Mouse (Mus musculus) myocyte (in vitro differentiated cells): ENCODE results near the gene Pan2. TPM values are rescaled to one million over a fixed set of nuclear protein-coding genes. Genes with fewer than 3 reads are reported as not detected.

Experiments
- H3K27me3 ChIP-seq: one replicate; pipeline ENCODE4 v1.6.1; 2011; ENCODE audit not compliant: control insufficient read depth, insufficient read depth, insufficient read length
- H3K36me3 ChIP-seq: one replicate; pipeline ENCODE4 v1.6.1; 2011; ENCODE audit not compliant: control insufficient read depth, insufficient read depth
- H3K4me2 ChIP-seq: one replicate; pipeline ENCODE4 v1.6.1; 2011; ENCODE audit warnings: low read depth, control low read depth
- H3K4me3 ChIP-seq: one replicate; pipeline ENCODE4 v1.5.1; 2011; ENCODE audit warnings: mild to moderate bottlenecking, control low read depth, moderate library complexity
- H3K79me2 ChIP-seq: one replicate; pipeline ENCODE4 v1.6.1; 2011; ENCODE audit not compliant: control insufficient read depth, insufficient read depth
- H3ac ChIP-seq: one replicate; pipeline ENCODE4 v1.6.1; 2011; ENCODE audit not compliant: control insufficient read depth, insufficient read length
- CEBPB ChIP-seq: IDR thresholded peaks from 2 replicates; pipeline ENCODE4 v1.6.1; 2011; ENCODE audit warnings: mild to moderate bottlenecking, moderate library complexity; ENCODE audit not compliant: poor library complexity, insufficient read depth, severe bottlenecking
- E2F4 ChIP-seq: IDR thresholded peaks from one replicate; pipeline ENCODE4 v1.6.1; 2011; ENCODE audit warnings: mild to moderate bottlenecking, control low read depth, moderate library complexity; ENCODE audit not compliant: insufficient read depth
- MAX ChIP-seq: IDR thresholded peaks from one replicate; pipeline ENCODE4 v1.6.1; 2011; ENCODE audit warnings: low read depth, mild to moderate bottlenecking, control low read depth
- MYOD1 ChIP-seq, 3 experiments: IDR thresholded peaks; one replicate each; pipeline ENCODE4 v1.6.1; 2011; ENCODE audit warnings: control low read depth in 2 of 3, low read depth in 2 of 3, mild to moderate bottlenecking in 2 of 3, moderate library complexity in 1 of 3; ENCODE audit not compliant: insufficient read length in 2 of 3, control insufficient read depth in 1 of 3
- MYOG ChIP-seq, 3 experiments: IDR thresholded peaks; one replicate each; pipeline ENCODE4 v1.6.1; 2011; ENCODE audit warnings: control low read depth in 2 of 3, low read depth in 2 of 3, mild to moderate bottlenecking in 2 of 3; ENCODE audit not compliant: insufficient read length in 2 of 3, control insufficient read depth in 1 of 3, insufficient read depth in 1 of 3
- POLR2A ChIP-seq: IDR thresholded peaks from one replicate; pipeline ENCODE4 v1.6.1; 2011; ENCODE audit warnings: low read depth, mild to moderate bottlenecking, control low read depth, moderate library complexity; ENCODE audit not compliant: insufficient read length
- POLR2AphosphoS2 ChIP-seq: IDR thresholded peaks from one replicate; pipeline ENCODE4 v1.6.1; 2011; ENCODE audit warnings: low read depth, control low read depth; ENCODE audit not compliant: insufficient read length
- REST ChIP-seq: IDR thresholded peaks from one replicate; pipeline ENCODE4 v1.6.1; 2011; ENCODE audit warnings: mild to moderate bottlenecking, control low read depth, moderate library complexity; ENCODE audit not compliant: insufficient read depth, insufficient read length
- SRF ChIP-seq: IDR thresholded peaks from one replicate; pipeline ENCODE4 v1.6.1; 2011; ENCODE audit warnings: low read depth; ENCODE audit not compliant: control insufficient read depth, insufficient read length
- TCF12 ChIP-seq: IDR thresholded peaks from one replicate; pipeline ENCODE4 v1.6.1; 2011; ENCODE audit warnings: mild to moderate bottlenecking, control low read depth; ENCODE audit not compliant: poor library complexity, insufficient read depth, severe bottlenecking
- TCF3 ChIP-seq: IDR thresholded peaks from one replicate; pipeline ENCODE4 v1.6.1; 2011; ENCODE audit warnings: low read depth, control low read depth; ENCODE audit not compliant: insufficient read length
- USF1 ChIP-seq: IDR thresholded peaks from one replicate; pipeline ENCODE4 v1.6.1; 2011; ENCODE audit warnings: low read depth, mild to moderate bottlenecking, control low read depth, moderate library complexity
- polyA plus RNA-seq: library from polyadenylated mRNA; unstranded; fragments of >200 nt; fragmentation: generic; extraction: Trizol; gene quantifications from one replicate; pipeline ENCODE4 v1.2.1, GENCODE M21; 2012; ENCODE audit warnings: missing spikeins

Gene Pan2
- polyA plus RNA-seq, 1 experiment: 6.2 TPM

GRCm38 (mm10) chr10:128358796-128359195 lies 55.7 kb downstream of the Pan2 start:
- Histone ChIP-seq H3K4me3 (no peak overlapping the region), H3K79me2 (no peaks in the 10 kb centered on the region), H3K4me2 (no peak overlapping the region), H3K36me3 (peaks cover 74% of the 10 kb centered on the region), H3K27me3 (no peaks in the 10 kb centered on the region), H3ac (no peak overlapping the region)
- TF ChIP-seq POLR2AphosphoS2: no peak
- no peak for TF ChIP-seq TCF12
- no peak for TF ChIP-seq MAX
- TF ChIP-seq USF1: no peak
- TF ChIP-seq SRF: no peak
- TF ChIP-seq REST: no peak
- no peak for TF ChIP-seq CEBPB
- TF ChIP-seq TCF3: no peak
- no peak for TF ChIP-seq MYOD1 (IDR thresholded peaks at IDR 0.05; ENCODE audit: control insufficient read depth in 1 of 3, insufficient read length in 2 of 3, low read depth in 2 of 3)
- TF ChIP-seq E2F4: no peak
- no peak for TF ChIP-seq MYOG (IDR thresholded peaks at IDR 0.05; ENCODE audit: control insufficient read depth in 1 of 3, insufficient read depth in 1 of 3, insufficient read length in 2 of 3, low read depth in 2 of 3)
- TF ChIP-seq POLR2A: no peak

GRCm38 (mm10) chr10:128359226-128359625 lies 56.1 kb downstream of the Pan2 start:
- H3K79me2 ChIP-seq: no peaks in the 10 kb centered on the region
- H3K27me3 ChIP-seq: no peaks in the 10 kb centered on the region
- H3K4me3 ChIP-seq: no peak overlapping the region
- TF ChIP-seq POLR2AphosphoS2 (no peak), TCF3 (no peak), TCF12 (no peak), MYOG (IDR thresholded peaks at IDR 0.05; ENCODE audit: control insufficient read depth in 1 of 3, insufficient read depth in 1 of 3, insufficient read length in 2 of 3, low read depth in 2 of 3) (no peak), CEBPB (no peak), MYOD1 (IDR thresholded peaks at IDR 0.05; ENCODE audit: control insufficient read depth in 1 of 3, insufficient read length in 2 of 3, low read depth in 2 of 3) (no peak), SRF (no peak), E2F4 (no peak), USF1 (no peak), MAX (no peak), POLR2A (no peak), REST (no peak)
- H3K4me2 ChIP-seq: no peak overlapping the region
- H3K36me3 ChIP-seq: peaks cover 74% of the 10 kb centered on the region
- H3ac ChIP-seq: no peak overlapping the region

GRCm38 (mm10) chr10:128361836-128362235 lies 58.7 kb downstream of the Pan2 start:
- H3K4me3 ChIP-seq: no peak overlapping the region
- TF ChIP-seq MAX: no peak
- TF ChIP-seq REST: no peak
- TF ChIP-seq MYOG (IDR thresholded peaks at IDR 0.05; ENCODE audit: control insufficient read depth in 1 of 3, insufficient read depth in 1 of 3, insufficient read length in 2 of 3, low read depth in 2 of 3): no peak
- no peak for TF ChIP-seq TCF3
- TF ChIP-seq SRF: no peak
- no peak for TF ChIP-seq E2F4
- TF ChIP-seq MYOD1 (IDR thresholded peaks at IDR 0.05; ENCODE audit: control insufficient read depth in 1 of 3, insufficient read length in 2 of 3, low read depth in 2 of 3): no peak
- no peak for TF ChIP-seq TCF12
- TF ChIP-seq CEBPB: no peak
- TF ChIP-seq USF1: no peak
- TF ChIP-seq POLR2A: no peak
- TF ChIP-seq POLR2AphosphoS2: no peak
- no peaks in the 10 kb centered on the region for H3K79me2 ChIP-seq
- H3K4me2 ChIP-seq: no peak overlapping the region
- H3K36me3 ChIP-seq: peaks cover 79% of the 10 kb centered on the region
- H3ac ChIP-seq: no peak overlapping the region
- H3K27me3 ChIP-seq: no peaks in the 10 kb centered on the region

GRCm38 (mm10) chr10:128362568-128362967 lies 59.4 kb downstream of the Pan2 start:
- Histone ChIP-seq H3K4me3 (no peak overlapping the region), H3K36me3 (peaks cover 74% of the 10 kb centered on the region), H3K79me2 (no peaks in the 10 kb centered on the region), H3K27me3 (no peaks in the 10 kb centered on the region), H3ac (no peak overlapping the region), H3K4me2 (no peak overlapping the region)
- TF ChIP-seq MYOG (IDR thresholded peaks at IDR 0.05; ENCODE audit: control insufficient read depth in 1 of 3, insufficient read depth in 1 of 3, insufficient read length in 2 of 3, low read depth in 2 of 3) (no peak), REST (no peak), E2F4 (no peak), MYOD1 (IDR thresholded peaks at IDR 0.05; ENCODE audit: control insufficient read depth in 1 of 3, insufficient read length in 2 of 3, low read depth in 2 of 3) (no peak), USF1 (no peak), MAX (no peak), TCF12 (no peak), TCF3 (no peak), POLR2A (no peak), POLR2AphosphoS2 (no peak), SRF (no peak), CEBPB (no peak)
